Comparison of ENCODE assay signal across 18 mouse cellular contexts in genomic region chr2:31550503-31550902, GRCm38 (mm10). TPM values are rescaled to one million over a fixed set of nuclear protein-coding genes. Genes with fewer than 3 reads are reported as not detected.
DNase-seq lines count a peak whose midpoint lies in the region; ATAC-seq and TF ChIP-seq lines count a peak whose summit lies in the region.
"Had no signal": no experiment of that assay in that cellular context is flagged by ENCODE, and none has a peak within 500 bp of the region (broad histone marks: within the 10 kb centered on the region; RNA-seq: fewer than 3 reads in every experiment).

No protein-coding gene starts in this region.

- peak; percentile 18 for DNase-seq in embryo, embryonic 11 days
- DNase-seq in embryo, embryonic 9.5 days (ENCODE audit: extremely low spot score), result no peak
- DNase-seq in midbrain, embryonic 14.5 days, result peak; percentile 15
- peak; percentile 84 for DNase-seq in MEL (ENCODE audit: low read depth, low spot score)
- DNase-seq in right cerebral cortex, adult 18-20 months, result no peak
- DNase-seq: adrenal gland, adult 2 months; cerebellum, adult 9-11 months; kidney, adult 18-20 months; kidney, postnatal 36 days; left cerebral cortex, postnatal 4 days; right cerebral cortex, postnatal 14 days had no signal

- TF ChIP-seq CTCF in MEL (IDR thresholded peaks at IDR 0.05 in 2 of 3, conservative IDR thresholded peaks at IDR 0.05 in 1 of 3; ENCODE audit: control insufficient read depth in 1 of 3, insufficient read depth in 1 of 3, low read depth in 2 of 3, low read length in 3 of 3, poor library complexity in 1 of 3, severe bottlenecking in 1 of 3), result no peak

- ATAC-seq in midbrain, embryonic 14.5 days (ENCODE audit: low FRiP score, low TSS enrichment), result no peak
- no peak for ATAC-seq in midbrain, embryonic 13.5 days
- ATAC-seq in megakaryocyte progenitor cell, adult 5-6 weeks (replicated peaks; ENCODE audit: poor library complexity), result peak; percentile 60; the same call in 1 of the 2 replicates
- no peak for ATAC-seq in kidney, embryonic 15.5 days (replicated peaks; ENCODE audit: low FRiP score)
- ATAC-seq: liver, embryonic 12.5 days; lung, postnatal 0 days had no signal

- H3K27me3 ChIP-seq in midbrain, embryonic 14.5 days (ENCODE audit: control insufficient read depth, insufficient read depth, low read length), result no peaks in the 10 kb centered on the region
- H3K27me3 ChIP-seq in midbrain, embryonic 13.5 days, result 0 out of 2 replicates have a peak, but pooled peaks cover 13% of the 10 kb centered on the region
- H3K27me3 ChIP-seq in MEL (ENCODE audit: control insufficient read depth in 1 of 2, insufficient read depth in 2 of 2, low read length in 2 of 2), result no peaks in the 10 kb centered on the region; a peak in 1 of 4 replicates
- no peaks in the 10 kb centered on the region for H3K27me3 ChIP-seq in kidney, embryonic 15.5 days
- H3K27me3 ChIP-seq: liver, embryonic 12.5 days had no signal

- no peak for TF ChIP-seq EP300 in MEL (IDR thresholded peaks at IDR 0.05; ENCODE audit: low read depth in 1 of 2, low read length in 2 of 2)

- no peak overlapping the region for H3K4me2 ChIP-seq in midbrain, embryonic 14.5 days (ENCODE audit: low read length)
- H3K4me2 ChIP-seq in midbrain, embryonic 13.5 days (replicated peaks), result no peak overlapping the region
- H3K4me2 ChIP-seq in kidney, embryonic 15.5 days, result no peak overlapping the region
- H3K4me2 ChIP-seq: hindbrain, embryonic 13.5 days; liver, embryonic 12.5 days had no signal

- no peaks in the 10 kb centered on the region for H3K9me3 ChIP-seq in midbrain, embryonic 14.5 days (ENCODE audit: control insufficient read depth, low read length)
- no peaks in the 10 kb centered on the region for H3K9me3 ChIP-seq in midbrain, embryonic 13.5 days
- no peaks in the 10 kb centered on the region for H3K9me3 ChIP-seq in MEL (replicated peaks; ENCODE audit: insufficient read depth, low read length)
- peaks cover 3% of the 10 kb centered on the region; the same call in 1 of the 2 replicates for H3K9me3 ChIP-seq in kidney, embryonic 15.5 days (replicated peaks)
- H3K9me3 ChIP-seq: hindbrain, embryonic 13.5 days had no signal

- H3K4me1 ChIP-seq in midbrain, embryonic 14.5 days (ENCODE audit: control insufficient read depth, insufficient read depth, low read length), result no peaks in the 10 kb centered on the region
- peaks cover 4% of the 10 kb centered on the region for H3K4me1 ChIP-seq in midbrain, embryonic 13.5 days (replicated peaks)
- 0 out of 4 replicates have a peak, but pooled peaks cover 0 to 2% of the 10 kb centered on the region in 2 experiments for H3K4me1 ChIP-seq in MEL (ENCODE audit: control insufficient read depth in 1 of 2, insufficient read depth in 2 of 2, low read length in 2 of 2)
- no peaks in the 10 kb centered on the region for H3K4me1 ChIP-seq in kidney, embryonic 15.5 days
- H3K4me1 ChIP-seq: hindbrain, embryonic 13.5 days; liver, embryonic 12.5 days had no signal

- no peak overlapping the region for H3K4me3 ChIP-seq in midbrain, embryonic 14.5 days (replicated peaks; ENCODE audit: low read depth, low read length)
- no peak overlapping the region for H3K4me3 ChIP-seq in midbrain, embryonic 13.5 days (replicated peaks)
- H3K4me3 ChIP-seq in MEL (ENCODE audit: control insufficient read depth in 1 of 2, insufficient read depth in 1 of 2, low read depth in 2 of 2, low read length in 2 of 2), result peak overlapping the region; percentile 35; a peak in 3 of 4 replicates
- H3K4me3 ChIP-seq in kidney, embryonic 15.5 days (replicated peaks), result no peak overlapping the region
- H3K4me3 ChIP-seq: forebrain, embryonic 10.5 days; hindbrain, embryonic 13.5 days; liver, embryonic 12.5 days had no signal

- no peaks in the 10 kb centered on the region for H3K36me3 ChIP-seq in midbrain, embryonic 14.5 days (ENCODE audit: control insufficient read depth, insufficient read depth, low read length)
- H3K36me3 ChIP-seq in midbrain, embryonic 13.5 days, result no peaks in the 10 kb centered on the region
- no peaks in the 10 kb centered on the region for H3K36me3 ChIP-seq in MEL (ENCODE audit: control insufficient read depth in 1 of 2, insufficient read depth in 2 of 2, low read length in 2 of 2)
- no peaks in the 10 kb centered on the region for H3K36me3 ChIP-seq in kidney, embryonic 15.5 days
- H3K36me3 ChIP-seq: forebrain, embryonic 10.5 days; hindbrain, embryonic 13.5 days; liver, embryonic 12.5 days had no signal

- 73% methylated on average over 3 of the region's 3 CpGs for WGBS in midbrain, embryonic 14.5 days
- WGBS in midbrain, embryonic 13.5 days, result 80% methylated on average over 3 of the region's 3 CpGs
- WGBS in kidney, embryonic 15.5 days, result 82% methylated on average over 3 of the region's 3 CpGs

- no peak for TF ChIP-seq RAD21 in MEL (IDR thresholded peaks at IDR 0.05; ENCODE audit: low read depth, low read length)

- H3K27ac ChIP-seq in midbrain, embryonic 14.5 days (replicated peaks; ENCODE audit: low read depth, low read length), result no peak overlapping the region
- no peak overlapping the region for H3K27ac ChIP-seq in midbrain, embryonic 13.5 days
- H3K27ac ChIP-seq in MEL (ENCODE audit: control insufficient read depth, low read depth, low read length), result no peak overlapping the region
- H3K27ac ChIP-seq in kidney, embryonic 15.5 days, result no peak overlapping the region
- H3K27ac ChIP-seq: forebrain, embryonic 10.5 days; hindbrain, embryonic 13.5 days; liver, embryonic 12.5 days had no signal

- no peak overlapping the region for H3K9ac ChIP-seq in midbrain, embryonic 14.5 days (replicated peaks; ENCODE audit: low read length)
- no peak overlapping the region for H3K9ac ChIP-seq in midbrain, embryonic 13.5 days (replicated peaks)
- H3K9ac ChIP-seq in MEL (ENCODE audit: control insufficient read depth, low read depth, low read length, poor library complexity, severe bottlenecking), result 0 out of 2 replicates have a peak overlapping the region, but pooled peaks have one; percentile 35
- H3K9ac ChIP-seq in kidney, embryonic 15.5 days, result no peak overlapping the region
- H3K9ac ChIP-seq: hindbrain, embryonic 13.5 days; liver, embryonic 12.5 days had no signal

- TF ChIP-seq POLR2A in MEL (IDR thresholded peaks at IDR 0.05; ENCODE audit: control insufficient read depth in 1 of 2, insufficient read depth in 1 of 2, low read depth in 1 of 2, low read length in 2 of 2, poor library complexity in 1 of 2), result peak in 1 of 2 experiments; percentile 52; a peak in 1 of 4 replicates

- no peaks in the 10 kb centered on the region for H3K79me2 ChIP-seq in MEL (ENCODE audit: control insufficient read depth, insufficient read depth, low read length, poor library complexity)

TF ChIP-seq in MEL, 35 proteins besides CTCF, POLR2A, EP300 and RAD21:
- TF ChIP-seq UBTF (IDR thresholded peaks at IDR 0.05; ENCODE audit: borderline replicate concordance, insufficient read depth, low read depth, low read length) (no peak), MAX (IDR thresholded peaks at IDR 0.05; ENCODE audit: low read length) (peak; percentile 71), ETS1 (IDR thresholded peaks at IDR 0.05; ENCODE audit: low read depth, low read length) (no peak), MXI1 (IDR thresholded peaks at IDR 0.05; ENCODE audit: low read depth, low read length) (no peak), E2F4 (IDR thresholded peaks at IDR 0.05; ENCODE audit: borderline replicate concordance, low read depth, low read length) (no peak), CHD1 (IDR thresholded peaks at IDR 0.05; ENCODE audit: low read depth, low read length) (no peak), GATA1 (IDR thresholded peaks at IDR 0.05; ENCODE audit: low read depth, low read length) (no peak), USF2 (IDR thresholded peaks at IDR 0.05; ENCODE audit: borderline replicate concordance in 1 of 2, insufficient read depth in 1 of 2, low read depth in 1 of 2, low read length in 2 of 2) (peak; percentile 71 to 94), BHLHE40 (IDR thresholded peaks at IDR 0.05; ENCODE audit: borderline replicate concordance, low read depth, low read length) (no peak), CHD2 (IDR thresholded peaks at IDR 0.05; ENCODE audit: low read length) (peak; percentile 43; the same call in 1 of the 2 replicates), MAFK (IDR thresholded peaks at IDR 0.05; ENCODE audit: borderline replicate concordance, low read depth, low read length) (no peak), TBP (IDR thresholded peaks at IDR 0.05; ENCODE audit: low read depth, low read length) (0 out of 2 replicates have a peak, but pooled peaks have one; percentile 44), USF1 (IDR thresholded peaks at IDR 0.05; ENCODE audit: low read depth, low read length) (peak; percentile 98), NELFE (IDR thresholded peaks at IDR 0.05; ENCODE audit: low read depth, low read length) (peak; percentile 56), ELF1 (IDR thresholded peaks at IDR 0.05; ENCODE audit: low read depth, low read length) (peak; percentile 86), HCFC1 (IDR thresholded peaks at IDR 0.05; ENCODE audit: low read depth, low read length) (peak; percentile 99), TCF12 (IDR thresholded peaks at IDR 0.05; ENCODE audit: low read depth, low read length) (peak; percentile 16; the same call in 1 of the 2 replicates), SIN3A (IDR thresholded peaks at IDR 0.05; ENCODE audit: low read length) (peak; percentile 62), KAT2A (conservative IDR thresholded peaks at IDR 0.05; ENCODE audit: low read depth, low read length) (peak; percentile 88)

RNA-seq across cellular contexts. Expression of gene Fubp3, which starts 21.9 kb away (rescaled TPM):
- polyA plus RNA-seq in midbrain, embryonic 14.5 days (2014; fragmentation: Nextera tagmentation; extraction: Ambion mirVana), result 42.7 and 58.4 TPM in 2 replicates
- 61.5 and 65.3 TPM in 2 replicates for polyA plus RNA-seq in midbrain, embryonic 13.5 days (2015; fragmentation: Nextera tagmentation; extraction: Ambion mirVana)
- 42.2 and 44.7 TPM in 2 replicates for total RNA-seq in MEL (2012; rRNA removed)
- 10 to 100 TPM in 1 of 2 experiments, not detected in 1; 80.0 TPM for polyA plus RNA-seq in MEL (2012; ENCODE audit: insufficient read depth in 1 of 2, insufficient read length in 2 of 2, low read depth in 1 of 2, low replicate concordance in 2 of 2, missing spikeins in 1 of 2)
- total RNA-seq in megakaryocyte progenitor cell, adult 5-6 weeks (2015), result 13.8 and 29.4 TPM in 2 replicates
- 26.5 and 28.1 TPM in 2 replicates for total RNA-seq in megakaryocyte progenitor cell, adult 5-6 weeks (2017)
- 86.4 and 98.7 TPM in 2 replicates for polyA plus RNA-seq in kidney, embryonic 15.5 days (2015; fragmentation: Nextera tagmentation; extraction: Ambion mirVana)

Comparison
In these comparisons a context has a peak if more than half of its experiments do, and no peak if none do; other contexts are left out.
1. DNase-seq: peak in embryo, embryonic 11 days (single experiment), midbrain, embryonic 14.5 days (single experiment) and MEL (single experiment); none in embryo, embryonic 9.5 days (single experiment) and right cerebral cortex, adult 18-20 months (single experiment).
2. H3K4me3 ChIP-seq: peak in MEL (2 of 2); none in midbrain, embryonic 14.5 days (single experiment), midbrain, embryonic 13.5 days (single experiment) and kidney, embryonic 15.5 days (single experiment).